Mouse (Mus musculus): ENCODE data around the gene Ifitm10.

- TF ChIP-seq CTCF (IDR thresholded peaks at IDR 0.05; ENCODE audit: control insufficient read depth, insufficient read depth, insufficient replicate concordance, low read depth, low read length) (no peak), POLR2A (IDR thresholded peaks at IDR 0.05; ENCODE audit: control insufficient read depth, low read depth, low read length) (no peak)
Measured at GRCm38 (mm10) chr7:142374413-142375015, 961 bp upstream of the Ifitm10 start.

Measured in testis, adult 2 months (tissue).